Mouse (Mus musculus) G1E-ER4 (cell line): ENCODE results near the gene BC107364. TPM values are rescaled to one million over a fixed set of nuclear protein-coding genes. Genes with fewer than 3 reads are reported as not detected.

Experiments used
- GATA1 ChIP-seq: IDR thresholded peaks from one replicate; pipeline ENCODE4 v1.8.0; 2012; ENCODE audit warnings: low read length, inconsistent platforms
- polyA plus RNA-seq: library from polyadenylated mRNA; stranded (reverse); fragments of >175 nt; gene quantifications from 2 replicates; pipeline ENCODE4 v1.2.3, GENCODE M21; 2012

BC107364 gene
- polyA plus RNA-seq, 1 experiment: not detected

- TF ChIP-seq GATA1: no peak
These were observed 46.3 kb downstream of the BC107364 start for GRCm38 (mm10) chr3:96405541-96406503.

DNA sequence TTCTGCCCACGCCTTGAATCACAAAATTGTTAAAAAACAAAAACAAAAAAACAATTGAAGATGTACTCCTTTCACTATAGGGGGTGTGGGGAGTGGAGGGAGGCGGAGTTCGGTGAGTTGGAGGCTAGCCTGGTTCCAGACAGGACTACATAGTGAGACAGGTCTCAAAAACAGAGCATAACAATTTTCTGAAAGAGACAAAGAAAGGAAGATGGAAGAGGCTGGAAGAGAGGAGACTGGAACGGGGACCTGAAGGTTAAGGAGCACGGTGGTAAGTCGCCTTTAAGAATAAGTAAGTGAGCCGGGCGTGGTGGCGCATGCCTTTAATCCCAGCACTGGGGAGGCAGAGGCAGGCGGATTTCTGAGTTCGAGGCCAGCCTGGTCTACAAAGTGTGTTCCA lies 47.1 kb downstream of the BC107364 start:
- TF ChIP-seq GATA1: no peak

DNA sequence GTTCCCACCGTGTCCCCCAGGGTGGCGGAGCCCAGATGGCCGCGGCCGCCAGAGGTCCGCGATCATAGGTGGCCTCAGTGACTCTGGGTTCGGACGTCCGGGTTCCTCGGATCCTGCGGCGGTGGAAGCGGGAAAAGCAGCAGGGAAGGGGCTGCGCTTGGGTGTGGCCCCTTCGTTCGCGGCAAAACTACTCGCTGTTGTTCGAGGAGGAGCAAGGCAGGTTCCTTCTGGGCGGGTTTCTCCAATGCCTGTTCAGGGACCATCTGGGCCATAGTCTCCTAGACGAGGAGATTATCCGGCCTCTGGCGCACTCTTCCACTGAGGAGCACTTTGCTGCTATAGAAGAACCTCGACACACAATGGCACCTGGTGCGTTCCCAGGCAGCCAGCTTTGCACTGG lies 47.7 kb downstream of the BC107364 start:
- TF ChIP-seq GATA1: no peak

DNA sequence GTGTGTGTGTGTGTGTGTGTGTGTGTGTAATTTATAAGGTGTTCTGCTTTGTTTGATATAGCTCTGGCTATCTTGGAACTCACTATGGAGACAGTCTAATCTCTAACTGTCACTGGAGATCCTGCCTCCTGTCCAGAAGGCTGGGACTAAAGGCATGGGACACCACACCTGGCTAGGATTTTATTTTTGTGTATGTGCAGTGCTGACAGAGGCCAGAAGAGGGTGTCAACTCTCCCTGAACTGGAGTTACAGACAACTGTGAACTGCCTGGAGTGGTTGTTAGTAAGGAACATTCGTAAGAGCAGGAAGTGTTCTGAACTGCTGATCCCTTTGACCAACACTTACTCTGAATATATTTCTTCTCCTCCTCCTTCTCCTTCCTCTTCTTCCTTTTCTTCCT lies 49.1 kb downstream of the BC107364 start:
- no peak for TF ChIP-seq GATA1

DNA sequence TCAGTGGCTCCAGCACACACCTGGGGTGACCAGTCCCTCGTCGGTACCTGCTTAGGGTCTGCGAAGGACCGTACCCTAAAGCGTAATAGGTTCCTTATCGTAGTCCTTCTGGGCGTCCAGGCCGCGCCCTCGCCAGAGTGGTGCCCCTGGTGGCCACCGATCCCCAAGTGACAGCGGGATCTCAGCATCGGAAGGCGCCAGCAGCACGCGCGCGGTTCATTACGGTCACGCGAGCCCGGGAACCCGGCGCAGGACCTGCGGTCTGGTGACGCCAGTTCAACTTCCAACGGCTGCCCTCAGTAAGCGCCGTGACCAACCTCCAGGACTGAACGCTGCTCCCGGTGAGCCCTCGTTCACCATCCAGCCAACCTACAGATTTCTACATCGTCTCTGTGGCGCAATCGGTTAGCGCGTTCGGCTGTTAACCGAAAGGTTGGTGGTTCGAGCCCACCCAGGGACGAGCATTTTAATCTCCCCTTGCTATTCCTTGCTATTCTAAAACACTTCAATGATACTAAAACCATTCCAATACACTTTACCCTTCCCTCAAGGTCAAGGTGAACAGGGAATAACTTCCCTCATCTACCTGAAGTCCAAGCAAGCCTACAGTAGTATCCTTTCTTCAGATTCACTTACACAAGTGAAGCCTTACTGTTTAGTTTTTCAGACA lies 50.1 kb downstream of the BC107364 start:
- no peak for TF ChIP-seq GATA1

DNA sequence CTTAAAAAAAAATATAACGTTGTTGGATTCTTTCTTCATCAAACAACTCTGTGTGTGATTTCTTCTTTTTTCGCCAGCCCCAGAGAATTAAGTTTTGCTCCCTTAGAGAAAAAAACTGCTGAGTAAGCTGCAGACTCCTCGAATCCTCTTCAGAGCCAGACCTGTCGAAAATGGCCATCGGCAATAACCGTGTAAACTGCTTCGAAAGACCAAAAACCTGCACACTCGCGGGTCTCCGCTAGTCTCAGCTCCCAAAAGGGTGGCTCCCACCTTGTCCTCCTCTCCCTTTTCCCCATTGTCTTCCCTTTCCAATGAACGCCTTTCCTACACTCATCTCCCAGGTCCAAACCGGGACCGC lies 50.7 kb downstream of the BC107364 start:
- no peak for TF ChIP-seq GATA1

DNA sequence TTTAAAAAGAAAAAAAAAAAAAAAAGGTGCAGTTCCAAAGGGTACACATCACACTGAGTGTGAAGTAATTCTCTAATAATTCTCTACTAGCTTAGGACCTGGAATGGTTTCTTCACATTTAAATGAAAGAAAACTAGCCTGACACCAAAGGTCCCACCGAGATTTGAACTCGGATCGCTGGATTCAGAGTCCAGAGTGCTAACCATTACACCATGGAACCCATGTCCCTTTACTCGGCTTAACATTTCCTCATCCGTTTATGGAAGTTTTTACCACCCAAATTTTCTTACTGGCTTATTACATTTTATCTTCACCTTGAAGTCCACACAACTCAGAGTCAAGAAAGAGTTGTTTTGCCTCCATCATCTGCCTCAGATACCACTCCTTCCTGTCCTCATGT lies 53.2 kb downstream of the BC107364 start:
- TF ChIP-seq GATA1: no peak

GRCm38 (mm10) chr3:96396857-96397256 lies 55.2 kb downstream of the BC107364 start:
- TF ChIP-seq GATA1: no peak

Other genes with a start within 250 kb of the BC107364 start
- gene Bola1, start 232.6 kb downstream of the BC107364 start, polyA plus RNA-seq: 159 and 228 TPM in 2 replicates
- gene Hist2h2ab, start 232.4 kb downstream of the BC107364 start, polyA plus RNA-seq: 0.44 and 0.69 TPM in 2 replicates
- 2.5 and 6.5 TPM in 2 replicates for gene Hist2h2ac, start 231.4 kb downstream of the BC107364 start, polyA plus RNA-seq
- gene Hist2h2be, start 231.2 kb downstream of the BC107364 start, polyA plus RNA-seq: 0.13 and 0.21 TPM in 2 replicates
- 45.1 and 54.3 TPM in 2 replicates for gene Hist2h3c2, start 213.2 kb downstream of the BC107364 start, polyA plus RNA-seq
- 48.7 and 66.2 TPM in 2 replicates for gene Hist2h2aa2, start 212.0 kb downstream of the BC107364 start, polyA plus RNA-seq
- gene Hist2h2aa1, start 206.8 kb downstream of the BC107364 start, polyA plus RNA-seq: 3.6 and 5.8 TPM in 2 replicates
- gene Hist2h3c1, start 205.6 kb downstream of the BC107364 start, polyA plus RNA-seq: not detected in 2 replicates
- 2.2 and 2.7 TPM in 2 replicates for gene Hist2h4, start 189.0 kb downstream of the BC107364 start, polyA plus RNA-seq
- gene Hist2h3b, start 183.7 kb downstream of the BC107364 start, polyA plus RNA-seq: 32.0 and 50.2 TPM in 2 replicates
- 0.37 and 1.5 TPM in 2 replicates for gene Hist2h2bb, start 182.6 kb downstream of the BC107364 start, polyA plus RNA-seq
- not detected in 2 replicates for gene Fcgr1, start 158.3 kb downstream of the BC107364 start, polyA plus RNA-seq
- gene Hfe2, start 72.9 kb upstream of the BC107364 start, polyA plus RNA-seq: not detected in 2 replicates
- gene Txnip, start 105.7 kb upstream of the BC107364 start, polyA plus RNA-seq: 9.6 and 10.6 TPM in 2 replicates
- not detected in 2 replicates for gene Gm16253, start 124.7 kb upstream of the BC107364 start, polyA plus RNA-seq
- 9.8 and 14.7 TPM in 2 replicates for gene Polr3gl, start 141.9 kb upstream of the BC107364 start, polyA plus RNA-seq
- 0.03 TPM in 1 of 2 replicates, not detected in the other for gene Ankrd34a, start 144.3 kb upstream of the BC107364 start, polyA plus RNA-seq
- 0.70 and 0.92 TPM in 2 replicates for gene Lix1l, start 148.8 kb upstream of the BC107364 start, polyA plus RNA-seq
- gene Rbm8a, start 177.6 kb upstream of the BC107364 start, polyA plus RNA-seq: 51.9 and 144 TPM in 2 replicates
- 3.1 and 4.7 TPM in 2 replicates for gene Pex11b, start 183.1 kb upstream of the BC107364 start, polyA plus RNA-seq
- gene Gm42957, start 183.2 kb upstream of the BC107364 start, polyA plus RNA-seq: 0.16 TPM in 1 of 2 replicates, not detected in the other
- gene Itga10, start 193.3 kb upstream of the BC107364 start, polyA plus RNA-seq: 0.15 and 0.18 TPM in 2 replicates
- not detected in 2 replicates for gene Ankrd35, start 217.8 kb upstream of the BC107364 start, polyA plus RNA-seq
- 13.0 and 16.2 TPM in 2 replicates for gene Pias3, start 244.1 kb upstream of the BC107364 start, polyA plus RNA-seq